Mouse (Mus musculus) hindbrain, embryonic 16.5 days (tissue): ENCODE data around the gene Ceacam16. TPM values are rescaled to one million over a fixed set of nuclear protein-coding genes. Genes with fewer than 3 reads are reported as not detected.

ENCODE experiments used
- ATAC-seq: fragments of 200-750 bp; cut with Nextera tagmentation; 2 replicates; pipeline ENCODE4 v1.8.0; 2017; ENCODE audit warnings: moderate TSS enrichment, moderate library complexity
- H3K27ac ChIP-seq: fragments of 300-500 bp; sonication (generic); 2 replicates; pipeline ENCODE4 v1.5.1; 2014; ENCODE audit warnings: low read depth, mild to moderate bottlenecking, control low read depth, low read length, moderate library complexity
- H3K27me3 ChIP-seq: fragments of 300-500 bp; sonication (generic); replicated peaks from 2 replicates; pipeline ENCODE4 v1.6.1; 2014; ENCODE audit warnings: low read length; ENCODE audit not compliant: control insufficient read depth, insufficient read depth
- H3K36me3 ChIP-seq: fragments of 300-500 bp; sonication (generic); 2 replicates; pipeline ENCODE4 v1.6.1; 2014; ENCODE audit warnings: mild to moderate bottlenecking, low read length, moderate library complexity, mixed read lengths; ENCODE audit not compliant: control insufficient read depth, insufficient read depth
- H3K4me1 ChIP-seq: fragments of 300-500 bp; sonication (generic); 2 replicates; pipeline ENCODE4 v1.6.1; 2014; ENCODE audit warnings: low read depth, low read length; ENCODE audit not compliant: control insufficient read depth, insufficient read depth
- H3K4me2 ChIP-seq: fragments of 300-500 bp; sonication (generic); 2 replicates; pipeline ENCODE4 v1.6.1; 2014; ENCODE audit warnings: mild to moderate bottlenecking, low read length, control low read depth, moderate library complexity
- H3K4me3 ChIP-seq: fragments of 300-500 bp; sonication (generic); 2 replicates; pipeline ENCODE4 v1.5.1; 2014; ENCODE audit warnings: mild to moderate bottlenecking, low read length, control low read depth, moderate library complexity
- H3K9ac ChIP-seq: fragments of 300-500 bp; sonication (generic); 2 replicates; pipeline ENCODE4 v1.6.1; 2014; ENCODE audit warnings: low read depth, mild to moderate bottlenecking, control low read depth, low read length, moderate library complexity
- H3K9me3 ChIP-seq: fragments of 300-500 bp; sonication (generic); 2 replicates; pipeline ENCODE4 v1.6.1; 2014; ENCODE audit warnings: mild to moderate bottlenecking, low read length, moderate library complexity; ENCODE audit not compliant: control insufficient read depth
- WGBS: fragments of 180-500 bp; shearing (Covaris S2); extraction: QIAGEN DNeasy Blood & Tissue Kit; methylation state at CpG from one replicate; pipeline ENCODE4 v1.1.7; 2014; 5-methylcytosine and 5-hydroxymethylcytosine counted together
- polyA plus RNA-seq: library from polyadenylated mRNA; unstranded; fragments of >200 nt; fragmentation: Nextera tagmentation; extraction: Ambion mirVana; gene quantifications from 2 replicates; pipeline ENCODE4 v1.2.1, GENCODE M21; 2015

Ceacam16 gene
- polyA plus RNA-seq, 1 experiment from 2014 or later: 1.4 TPM

DNA sequence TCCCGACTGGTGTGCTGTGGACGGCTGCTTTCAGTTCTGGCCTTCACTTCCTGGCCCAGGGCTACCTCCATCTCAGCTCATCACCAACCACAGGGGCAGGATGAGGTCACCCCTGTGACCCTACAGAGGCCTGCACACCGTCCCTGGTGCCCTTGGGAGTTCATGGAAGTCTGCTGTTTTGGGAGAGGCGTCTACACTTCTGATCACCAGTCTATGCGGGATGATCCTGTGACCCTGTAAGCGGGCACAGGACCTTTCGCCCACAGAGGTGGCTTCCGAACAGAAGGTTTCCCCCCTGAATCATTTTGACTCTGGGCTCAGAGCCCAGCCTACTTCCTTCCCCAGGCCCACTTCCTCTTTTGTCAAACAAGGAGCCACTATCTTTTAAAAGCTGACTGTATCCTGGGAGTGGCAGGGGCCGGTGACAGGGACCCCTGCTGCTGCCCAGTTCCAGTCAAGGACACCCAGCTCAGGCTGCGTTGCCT lies 10.1 kb upstream of the Ceacam16 start:
- Histone ChIP-seq H3K36me3 (no peaks in the 10 kb centered on the region), H3K27me3 (no peaks in the 10 kb centered on the region), H3K4me2 (no peak overlapping the region), H3K9me3 (no peaks in the 10 kb centered on the region), H3K4me3 (no peak overlapping the region), H3K27ac (no peak overlapping the region), H3K9ac (no peak overlapping the region), H3K4me1 (no peaks in the 10 kb centered on the region)
- ATAC-seq: no peak
- 66% methylated on average over 10 of the region's 10 CpGs for WGBS

GRCm38 (mm10) chr7:19867751-19868399 lies 6.8 kb upstream of the Ceacam16 start:
- H3K9ac ChIP-seq: no peak overlapping the region
- H3K36me3 ChIP-seq: no peaks in the 10 kb centered on the region
- no peaks in the 10 kb centered on the region for H3K27me3 ChIP-seq
- WGBS: 89% methylated on average over 16 of the region's 16 CpGs
- H3K27ac ChIP-seq: no peak overlapping the region
- no peak for ATAC-seq
- no peaks in the 10 kb centered on the region for H3K9me3 ChIP-seq
- H3K4me1 ChIP-seq: no peaks in the 10 kb centered on the region
- no peak overlapping the region for H3K4me2 ChIP-seq
- H3K4me3 ChIP-seq: no peak overlapping the region

- Histone ChIP-seq H3K27me3 (no peaks in the 10 kb centered on the region), H3K36me3 (no peaks in the 10 kb centered on the region), H3K9ac (no peak overlapping the region), H3K27ac (no peak overlapping the region), H3K9me3 (no peaks in the 10 kb centered on the region), H3K4me1 (no peaks in the 10 kb centered on the region), H3K4me3 (no peak overlapping the region), H3K4me2 (no peak overlapping the region)
- 94% methylated on average over 6 of the region's 6 CpGs for WGBS
- ATAC-seq: no peak
Observed at GRCm38 (mm10) chr7:19866490-19866889, 5.4 kb upstream of the Ceacam16 start.

DNA sequence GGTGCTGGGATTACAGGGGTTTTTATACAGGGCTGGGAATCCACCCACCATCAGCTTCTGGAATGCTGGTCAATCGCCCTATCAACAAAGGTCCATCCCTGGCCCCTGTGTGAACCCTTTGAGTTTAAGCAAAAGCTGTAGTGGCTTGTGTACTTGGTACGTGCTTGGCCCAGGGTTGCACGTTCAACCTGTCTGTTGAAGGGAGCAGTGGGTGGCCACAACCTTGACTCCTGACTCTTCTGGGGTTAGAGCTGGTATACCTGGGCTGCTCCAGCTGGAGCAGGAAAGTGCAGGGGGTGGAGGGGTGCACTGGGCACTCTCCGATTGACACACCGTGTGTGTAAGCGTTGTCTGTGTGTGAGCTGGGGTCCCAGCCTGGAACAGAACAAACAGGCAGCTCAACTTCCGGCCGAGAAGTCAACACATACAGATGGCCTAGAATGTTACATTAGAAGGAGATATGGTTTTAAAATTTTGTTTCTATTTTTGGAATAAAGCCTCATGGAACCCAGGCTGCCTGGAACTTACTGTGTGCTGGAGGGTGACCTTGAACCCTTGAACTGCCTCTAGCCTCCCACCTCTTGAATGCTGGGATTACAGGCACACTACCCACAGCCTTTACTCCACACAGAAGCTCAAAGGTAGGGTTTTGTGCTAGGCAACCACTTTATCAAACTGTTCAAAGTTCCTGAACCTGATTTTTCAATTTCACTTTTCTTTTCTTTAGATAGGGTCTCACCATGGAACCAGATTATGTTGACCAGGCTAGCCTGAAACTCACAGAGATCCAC lies 4.3 kb upstream of the Ceacam16 start:
- no peaks in the 10 kb centered on the region for H3K27me3 ChIP-seq
- H3K4me2 ChIP-seq: no peak overlapping the region
- H3K9me3 ChIP-seq: no peaks in the 10 kb centered on the region
- 84% methylated on average over 8 of the region's 8 CpGs for WGBS
- no peak overlapping the region for H3K4me3 ChIP-seq
- no peak overlapping the region for H3K27ac ChIP-seq
- no peaks in the 10 kb centered on the region for H3K4me1 ChIP-seq
- H3K36me3 ChIP-seq: no peaks in the 10 kb centered on the region
- no peak for ATAC-seq
- no peak overlapping the region for H3K9ac ChIP-seq

- H3K4me1 ChIP-seq: no peaks in the 10 kb centered on the region
- H3K36me3 ChIP-seq: no peaks in the 10 kb centered on the region
- H3K9me3 ChIP-seq: no peaks in the 10 kb centered on the region
- ATAC-seq: no peak
- no peak overlapping the region for H3K4me3 ChIP-seq
- H3K4me2 ChIP-seq: no peak overlapping the region
- H3K27ac ChIP-seq: no peak overlapping the region
- WGBS: 62% methylated on average over 2 of the region's 2 CpGs
- no peak overlapping the region for H3K9ac ChIP-seq
- H3K27me3 ChIP-seq: no peaks in the 10 kb centered on the region
Observed at GRCm38 (mm10) chr7:19864241-19864640, 3.1 kb upstream of the Ceacam16 start.

GRCm38 (mm10) chr7:19859740-19860139 lies 1.4 kb downstream of the Ceacam16 start:
- H3K4me1 ChIP-seq: no peaks in the 10 kb centered on the region
- no peak overlapping the region for H3K4me2 ChIP-seq
- no peak overlapping the region for H3K9ac ChIP-seq
- no peak for ATAC-seq
- H3K27ac ChIP-seq: no peak overlapping the region
- WGBS: 74% methylated on average over 10 of the region's 10 CpGs
- no peaks in the 10 kb centered on the region; the same call in 1 of the 2 replicates for H3K27me3 ChIP-seq
- H3K36me3 ChIP-seq: 0 out of 2 replicates have a peak, but pooled peaks cover 2% of the 10 kb centered on the region
- no peaks in the 10 kb centered on the region for H3K9me3 ChIP-seq
- H3K4me3 ChIP-seq: no peak overlapping the region

GRCm38 (mm10) chr7:19856283-19856682 lies 4.8 kb downstream of the Ceacam16 start:
- no peak for ATAC-seq
- WGBS: 89% methylated on average over 6 of the region's 6 CpGs

GRCm38 (mm10) chr7:19855663-19856062 lies 5.4 kb downstream of the Ceacam16 start:
- H3K4me3 ChIP-seq: no peak overlapping the region
- 84% methylated on average over 5 of the region's 5 CpGs for WGBS
- H3K27ac ChIP-seq: no peak overlapping the region
- no peaks in the 10 kb centered on the region for H3K4me1 ChIP-seq
- no peak for ATAC-seq
- 0 out of 2 replicates have a peak, but pooled peaks cover 2% of the 10 kb centered on the region for H3K36me3 ChIP-seq
- no peaks in the 10 kb centered on the region; the same call in none of the 2 replicates for H3K27me3 ChIP-seq
- H3K9me3 ChIP-seq: no peaks in the 10 kb centered on the region
- no peak overlapping the region for H3K4me2 ChIP-seq
- H3K9ac ChIP-seq: no peak overlapping the region

More at GRCm38 (mm10) chr7:19856283-19856682, 4.8 kb downstream of the Ceacam16 start:
- H3K27me3 ChIP-seq: no peaks in the 10 kb centered on the region; the same call in 1 of the 2 replicates
- no peak overlapping the region for H3K4me2 ChIP-seq
- H3K9me3 ChIP-seq: no peaks in the 10 kb centered on the region
- H3K36me3 ChIP-seq: 0 out of 2 replicates have a peak, but pooled peaks cover 2% of the 10 kb centered on the region
- H3K27ac ChIP-seq: no peak overlapping the region
- no peak overlapping the region for H3K4me3 ChIP-seq
- H3K4me1 ChIP-seq: no peaks in the 10 kb centered on the region
- no peak overlapping the region for H3K9ac ChIP-seq

GRCm38 (mm10) chr7:19853526-19853925 lies 7.6 kb downstream of the Ceacam16 start:
- Histone ChIP-seq H3K9me3 (no peaks in the 10 kb centered on the region), H3K4me1 (no peaks in the 10 kb centered on the region), H3K4me3 (no peak overlapping the region), H3K4me2 (no peak overlapping the region), H3K27me3 (no peaks in the 10 kb centered on the region; the same call in none of the 2 replicates), H3K27ac (no peak overlapping the region), H3K9ac (no peak overlapping the region), H3K36me3 (0 out of 2 replicates have a peak, but pooled peaks cover 2% of the 10 kb centered on the region)
- ATAC-seq: no peak
- 94% methylated on average over 20 of the region's 20 CpGs for WGBS
